ENCODE assay signal across 8 mouse cellular contexts in the genomic region with DNA sequence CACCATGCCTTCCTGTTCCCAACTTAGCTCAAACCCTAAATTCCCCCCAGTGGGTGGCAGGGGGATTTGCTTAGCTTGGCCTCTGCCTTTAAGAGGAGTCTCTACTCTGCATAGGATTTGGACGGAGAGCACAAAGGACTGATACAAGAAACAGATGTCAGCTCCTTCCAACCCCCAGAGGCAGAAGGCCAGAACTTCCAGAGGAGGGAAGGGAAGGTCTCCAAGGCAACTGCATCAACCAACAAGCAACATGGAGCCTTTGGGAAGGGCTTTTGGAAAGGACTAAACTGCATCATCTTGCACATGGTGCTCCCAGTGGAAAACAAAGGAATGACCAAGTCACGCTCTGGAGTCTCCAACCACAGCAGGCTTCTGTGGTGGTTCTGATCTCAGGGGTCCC.
DNase-seq lines count a peak whose midpoint lies in the region; ATAC-seq lines count a peak whose summit lies in the region.

No protein-coding gene starts in this region.

- H3K27me3 ChIP-seq in kidney, embryonic 14.5 days (ENCODE audit: control insufficient read depth, insufficient read depth, low read length): no peaks in the 10 kb centered on the region
- H3K27me3 ChIP-seq in limb, embryonic 13.5 days: no peaks in the 10 kb centered on the region

- WGBS in kidney, embryonic 14.5 days: 75% methylated on average over 2 of the region's 2 CpGs
- 34% methylated on average over 2 of the region's 2 CpGs for WGBS in limb, embryonic 13.5 days

- ATAC-seq in kidney, embryonic 14.5 days (ENCODE audit: low FRiP score, low TSS enrichment): no peak
- peak; percentile 75; the same call in 1 of the 2 replicates for ATAC-seq in limb, embryonic 13.5 days (ENCODE audit: low FRiP score, low read depth)
- ATAC-seq in CD4-positive, CD25-positive, alpha-beta regulatory T cell, adult 4 months: no peak

- peak; percentile 62 to 74 for DNase-seq in kidney, postnatal 4 days
- DNase-seq in gastrocnemius, postnatal 25 days: peak; percentile 86
- DNase-seq in T-cell, adult 2 months (ENCODE audit: low spot score): no peak
- DNase-seq in left cerebral cortex, adult 9 months (ENCODE audit: low spot score in 2 of 2): no peak

- no peak overlapping the region for H3K9ac ChIP-seq in kidney, embryonic 14.5 days (ENCODE audit: low read depth, low read length)
- no peak overlapping the region for H3K9ac ChIP-seq in limb, embryonic 13.5 days

- H3K4me2 ChIP-seq in kidney, embryonic 14.5 days (replicated peaks; ENCODE audit: low read depth, low read length): no peak overlapping the region
- H3K4me2 ChIP-seq in limb, embryonic 13.5 days (replicated peaks): no peak overlapping the region

- H3K9me3 ChIP-seq in kidney, embryonic 14.5 days (ENCODE audit: control insufficient read depth, low read length): no peaks in the 10 kb centered on the region
- H3K9me3 ChIP-seq in limb, embryonic 13.5 days: no peaks in the 10 kb centered on the region

- 0 out of 2 replicates have a peak, but pooled peaks cover 6% of the 10 kb centered on the region for H3K4me1 ChIP-seq in kidney, embryonic 14.5 days (ENCODE audit: control insufficient read depth, insufficient read depth, low read length)
- H3K4me1 ChIP-seq in brown adipose tissue, adult 24 weeks (ENCODE audit: control insufficient read depth, insufficient read depth, insufficient read length, low read length): peaks cover 5% of the 10 kb centered on the region
- H3K4me1 ChIP-seq in limb, embryonic 13.5 days: peaks cover 37% of the 10 kb centered on the region

- H3K36me3 ChIP-seq in kidney, embryonic 14.5 days (ENCODE audit: control insufficient read depth, insufficient read depth, low read length): peaks cover 11% of the 10 kb centered on the region; the same call in 1 of the 2 replicates
- H3K36me3 ChIP-seq in limb, embryonic 13.5 days: peaks cover 43% of the 10 kb centered on the region

- no peak overlapping the region for H3K27ac ChIP-seq in kidney, embryonic 14.5 days (ENCODE audit: low read depth, low read length)
- peak overlapping the region; percentile 69 for H3K27ac ChIP-seq in brown adipose tissue, adult 24 weeks (replicated peaks; ENCODE audit: low read depth, low read length)
- H3K27ac ChIP-seq in limb, embryonic 13.5 days: peak overlapping the region; percentile 79

- no peak overlapping the region for H3K4me3 ChIP-seq in kidney, embryonic 14.5 days (ENCODE audit: low read length)
- no peak overlapping the region for H3K4me3 ChIP-seq in brown adipose tissue, adult 24 weeks (ENCODE audit: insufficient read depth, low read depth, low read length)
- no peak overlapping the region for H3K4me3 ChIP-seq in limb, embryonic 13.5 days

Comparison
In these comparisons a context has a peak if more than half of its experiments do, and no peak if none do; other contexts are left out.
1. DNase-seq: peak in kidney, postnatal 4 days (2 of 2) and gastrocnemius, postnatal 25 days (single experiment); none in T-cell, adult 2 months (single experiment) and left cerebral cortex, adult 9 months (0 of 2).